Mouse (Mus musculus): ENCODE measurements around the gene Sema3a. TPM values are rescaled to one million over a fixed set of nuclear protein-coding genes. Genes with fewer than 3 reads are reported as not detected.
"Not testable (repeated sequence)": the region's sequence is repeated elsewhere in the genome, so short reads cannot be mapped to it uniquely, and the experiment has no call there.

Gene Sema3a
- polyA plus RNA-seq, 1 experiment = 0.28 TPM

DNA sequence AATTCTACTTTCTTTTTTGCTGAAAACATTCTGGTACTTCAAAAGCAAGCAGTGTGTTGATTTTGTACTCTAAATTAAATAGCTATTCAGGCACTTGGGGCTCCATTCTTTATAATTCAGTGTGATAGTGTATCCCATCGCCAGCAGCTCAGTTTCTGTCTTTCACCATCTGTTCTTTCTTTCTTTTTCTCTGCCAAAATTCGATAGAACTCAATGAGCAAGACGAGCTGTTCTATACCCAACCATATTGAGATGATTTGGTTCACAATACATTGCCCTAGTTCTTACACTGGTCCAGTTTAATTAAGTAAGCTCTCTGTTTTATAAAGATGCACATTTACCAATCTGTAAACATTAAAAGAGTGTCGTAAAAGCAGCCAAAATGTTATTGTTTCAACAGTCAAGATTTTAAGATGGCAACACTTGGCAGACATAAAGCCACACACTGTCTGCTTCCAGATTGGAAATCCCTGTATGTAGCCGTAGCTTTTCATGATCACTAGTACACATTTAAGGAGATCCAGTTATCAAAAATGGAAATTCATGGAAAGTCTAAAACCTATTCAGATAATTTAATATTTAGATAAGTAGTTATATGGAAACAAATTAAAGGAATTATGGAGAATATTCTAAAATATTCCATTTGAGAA lies 296.2 kb downstream of the Sema3a start:
- DNase-seq (ENCODE audit: low read depth) = no peak

DNA sequence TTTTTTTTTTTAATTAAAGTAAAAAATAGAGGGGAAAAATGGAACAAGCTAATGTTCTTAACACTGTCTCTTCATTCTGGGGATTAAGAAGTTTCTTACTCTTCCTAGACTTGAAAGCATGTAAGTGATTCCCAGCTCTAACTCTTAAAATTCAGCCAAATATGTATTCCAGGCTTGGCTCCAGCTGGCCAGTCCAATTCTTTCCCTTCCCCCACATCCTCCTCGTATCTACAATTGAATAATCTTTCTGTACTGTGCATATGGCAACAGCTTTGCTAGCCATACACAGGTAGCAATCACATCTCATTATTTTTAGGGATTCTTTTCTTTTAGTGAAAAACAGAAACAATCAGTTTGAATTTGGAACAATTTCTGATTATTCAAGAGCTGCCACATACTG lies 303.5 kb downstream of the Sema3a start:
- no peak for DNase-seq (ENCODE audit: low read depth)

DNA sequence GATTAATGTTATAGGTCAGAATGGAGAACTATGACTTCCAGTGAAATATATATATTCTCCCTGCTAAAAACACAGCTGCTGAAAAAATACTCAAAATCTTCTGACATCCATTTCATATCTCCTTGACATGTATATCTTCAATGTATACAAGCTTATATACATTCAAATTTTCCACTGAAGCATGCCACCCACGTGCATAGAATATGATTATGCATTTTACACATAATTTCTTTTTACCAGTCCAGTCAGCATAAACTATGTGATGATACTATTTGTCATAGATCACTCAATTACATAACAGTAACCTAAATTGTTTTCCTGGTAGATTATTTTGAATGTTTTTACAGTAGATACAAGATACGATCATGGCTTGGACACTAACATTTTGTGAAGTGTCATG lies 306.6 kb downstream of the Sema3a start:
- DNase-seq (ENCODE audit: low read depth) = no peak

DNA sequence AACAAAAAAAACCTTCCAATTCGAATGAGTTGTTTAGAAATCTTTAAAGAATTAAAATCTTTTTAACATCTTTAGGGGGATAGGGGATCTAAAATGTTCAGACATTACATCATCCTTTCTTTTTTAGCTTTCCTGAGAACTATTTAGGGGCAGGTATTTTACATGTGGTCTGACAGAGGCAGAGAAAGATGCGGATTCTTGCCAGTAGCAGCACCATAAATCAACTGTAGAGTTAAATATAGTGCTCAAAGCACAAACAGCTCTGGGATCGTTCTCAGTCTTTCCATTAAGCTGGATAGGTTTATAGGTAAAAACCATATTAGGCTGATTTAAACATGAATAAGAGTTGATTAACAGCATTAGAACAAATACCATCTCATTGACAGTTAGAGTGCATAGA lies 307.4 kb downstream of the Sema3a start:
- DNase-seq (ENCODE audit: low read depth) = no peak

DNA sequence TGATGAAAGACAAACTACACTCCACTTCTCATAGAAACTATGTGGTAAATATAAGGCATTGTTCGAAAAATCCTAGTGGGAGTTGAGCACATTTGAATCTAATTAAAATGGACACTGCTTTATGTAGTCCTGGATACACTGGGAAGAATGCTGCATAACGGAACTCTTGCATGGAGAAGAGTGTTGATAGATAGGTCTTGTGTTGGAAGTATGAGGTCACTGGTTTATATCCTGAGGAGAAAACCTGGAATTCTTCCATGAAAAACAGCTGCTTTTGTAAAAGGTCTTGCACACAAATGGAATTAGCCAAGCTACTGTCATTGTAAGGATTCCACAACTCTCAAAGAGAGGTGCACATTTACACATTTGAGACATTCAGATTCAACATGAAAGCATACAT lies 308.1 kb downstream of the Sema3a start:
- DNase-seq (ENCODE audit: low read depth) = no peak

DNA sequence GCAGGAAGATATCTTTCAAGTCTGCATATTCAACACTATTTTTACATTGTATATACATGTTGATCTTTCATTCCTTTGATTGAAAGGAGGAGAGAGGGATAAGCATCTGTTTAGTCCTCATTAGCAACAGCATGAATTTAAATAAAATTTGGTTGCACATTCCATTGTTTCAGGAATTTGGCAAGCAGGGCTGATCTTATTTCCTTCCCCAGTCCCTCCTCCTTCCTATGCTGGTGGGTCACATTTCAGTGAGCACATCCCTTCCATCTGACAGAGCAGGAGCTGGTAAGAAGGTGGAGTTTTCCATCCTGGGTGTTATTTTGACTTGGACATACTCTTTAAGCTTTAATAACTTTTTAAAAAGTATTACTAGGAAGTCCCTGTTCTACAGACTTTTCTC lies 315.9 kb downstream of the Sema3a start:
- no peak for DNase-seq (ENCODE audit: low read depth)

DNA sequence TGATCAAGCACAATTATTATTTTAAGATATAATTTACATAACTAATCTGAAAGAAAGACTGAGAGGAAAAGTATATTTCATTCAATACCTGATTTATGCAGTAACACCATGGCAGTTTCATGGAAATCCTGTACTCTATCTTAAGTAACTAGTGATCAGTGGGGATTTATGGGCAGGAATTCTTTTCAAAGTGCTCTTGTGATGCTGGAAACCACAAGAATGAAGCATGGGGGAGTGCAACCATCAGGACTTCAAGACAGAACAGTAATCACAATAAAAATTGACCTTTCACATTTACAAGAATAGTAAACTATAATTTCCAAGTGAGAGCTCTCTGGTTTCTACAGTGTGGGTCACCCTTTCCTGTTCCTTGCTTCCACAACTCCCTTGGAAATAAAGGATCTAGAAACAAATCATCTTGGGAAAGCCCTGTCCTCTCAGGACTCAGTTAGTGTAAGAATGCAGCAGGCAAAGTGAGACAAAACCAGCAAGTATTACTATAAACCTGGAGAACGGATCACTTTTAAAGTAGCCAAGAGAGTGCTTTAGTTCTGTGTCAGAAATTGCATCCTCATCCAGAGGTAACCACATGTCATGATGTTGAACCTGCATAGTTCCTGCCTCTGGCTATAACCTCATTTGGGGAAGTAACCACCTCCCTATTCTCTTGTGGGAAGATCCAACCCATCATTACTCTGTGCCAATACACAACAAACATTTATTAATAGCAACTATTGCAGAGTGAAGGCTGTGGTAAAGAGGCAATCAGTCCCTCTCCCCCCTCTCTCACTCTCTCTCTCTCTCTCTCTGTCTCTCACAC lies 335.2 kb downstream of the Sema3a start:
- DNase-seq (ENCODE audit: low read depth) = no peak

DNA sequence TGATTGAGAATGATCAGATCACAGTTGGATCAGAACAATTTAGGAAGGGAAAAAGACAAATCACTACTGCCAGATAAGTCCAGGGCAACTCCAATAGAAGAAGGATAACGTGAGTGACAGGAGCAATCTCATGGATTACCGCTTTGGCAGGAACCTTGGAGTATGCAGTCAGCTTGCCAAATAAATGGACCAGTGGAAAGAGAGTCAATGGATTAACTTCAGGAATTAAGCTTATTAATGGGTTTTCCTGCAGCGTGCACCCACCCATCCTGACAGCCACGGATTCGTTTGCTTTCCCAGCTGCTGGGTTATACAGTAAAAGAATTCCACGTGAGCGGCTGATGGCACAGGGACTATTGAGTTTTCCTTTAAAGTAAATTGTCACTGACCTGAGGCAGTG lies 343.6 kb downstream of the Sema3a start:
- no peak for DNase-seq (ENCODE audit: low read depth)

DNA sequence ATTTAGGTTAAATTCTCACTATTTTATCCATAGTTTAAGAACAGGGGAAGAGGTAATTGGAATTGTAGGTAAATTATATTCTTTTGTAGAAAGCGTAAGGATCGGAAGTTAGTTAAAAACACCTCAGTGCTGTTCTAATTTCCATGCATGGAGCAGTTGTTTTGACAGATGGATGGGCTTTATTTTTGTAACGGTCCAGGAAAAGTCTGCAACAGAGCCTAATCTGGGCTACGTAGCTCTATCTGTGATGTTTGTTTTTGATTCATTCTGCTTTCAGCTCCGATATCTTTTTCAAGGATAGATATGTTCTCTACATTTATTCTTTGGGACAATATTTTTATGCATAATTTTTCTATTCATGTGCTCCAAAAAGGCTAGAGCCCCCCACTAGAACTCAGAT lies 344.2 kb downstream of the Sema3a start:
- no peak for DNase-seq (ENCODE audit: low read depth)

DNA sequence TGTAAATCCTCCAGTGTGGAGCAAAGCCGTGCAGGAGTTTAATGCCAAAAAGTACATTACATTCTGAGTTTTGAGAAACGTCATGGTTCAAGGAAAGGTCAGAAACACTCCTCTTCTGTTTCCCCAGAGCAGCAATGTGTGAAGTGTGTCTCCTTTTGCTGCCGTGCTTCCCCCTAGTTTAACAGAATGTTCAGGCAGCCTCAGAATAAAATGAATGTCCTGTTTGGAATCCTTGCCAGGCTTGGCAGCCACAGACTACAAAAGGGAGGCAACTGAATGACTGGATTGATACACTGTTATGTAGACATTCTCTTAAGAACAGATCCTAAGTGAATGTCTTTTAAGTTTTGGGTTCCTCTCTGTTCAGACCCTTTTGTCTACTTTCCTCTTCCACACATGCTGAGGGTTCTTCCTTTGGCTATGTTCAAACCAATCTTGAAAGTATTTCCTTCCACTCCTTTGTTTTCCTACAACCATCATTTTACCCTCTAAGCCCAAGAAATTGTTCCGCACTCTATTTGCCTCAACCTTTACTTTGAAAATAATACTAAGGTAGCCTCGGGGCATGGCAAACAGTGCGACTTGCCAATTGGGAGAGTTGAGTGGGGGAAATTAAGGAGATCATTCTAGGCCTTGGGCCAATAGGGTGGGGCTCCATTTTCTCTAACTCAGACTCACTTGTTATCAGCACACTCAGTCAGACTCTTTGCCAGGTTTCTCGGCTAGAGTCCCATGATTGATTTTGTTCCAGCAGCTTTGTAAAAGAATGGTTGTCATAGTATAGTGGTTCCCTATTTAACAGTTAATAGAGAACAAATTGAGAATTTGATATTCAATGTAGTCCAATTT lies 345.1 kb downstream of the Sema3a start:
- DNase-seq (ENCODE audit: low read depth) = no peak

DNA sequence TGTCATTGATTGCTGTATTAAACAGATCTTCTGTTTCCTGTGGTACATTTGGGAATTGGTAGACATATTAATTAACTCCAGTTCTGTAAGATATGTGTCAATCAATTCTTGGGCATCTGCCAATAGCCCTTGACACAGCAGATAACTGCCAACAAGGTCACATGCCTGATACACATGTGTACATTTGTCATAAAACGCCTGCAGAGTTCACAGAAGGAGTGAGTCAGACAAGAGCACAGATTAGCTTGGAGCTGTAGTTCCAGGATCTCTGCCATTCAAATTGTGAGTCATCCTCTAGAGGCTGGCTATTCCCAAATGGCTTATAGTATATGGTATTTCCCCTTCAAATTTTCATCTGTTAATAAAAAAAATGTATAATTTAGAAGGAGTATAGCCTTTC lies 352.4 kb downstream of the Sema3a start:
- DNase-seq (ENCODE audit: low read depth) = no peak

DNA sequence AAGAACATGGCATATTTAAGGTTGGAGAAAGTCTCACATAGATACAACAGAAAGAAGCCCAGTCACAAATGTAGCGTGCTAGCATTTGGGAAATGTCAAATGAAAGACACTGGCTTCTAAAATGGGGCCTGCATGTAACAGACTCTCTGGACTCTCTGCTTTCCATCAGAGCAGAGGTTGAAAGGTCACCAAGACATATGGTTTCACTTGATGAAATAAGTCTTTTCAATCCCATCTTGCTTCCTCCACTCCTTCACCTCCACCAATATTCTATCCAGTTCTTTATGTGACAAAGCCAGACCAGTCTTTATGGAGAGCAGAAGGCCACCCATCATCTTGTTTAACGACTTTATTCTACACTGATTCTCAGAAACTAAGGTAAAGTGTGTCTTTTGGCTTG lies 363.5 kb downstream of the Sema3a start:
- DNase-seq (ENCODE audit: low read depth) = no peak

DNA sequence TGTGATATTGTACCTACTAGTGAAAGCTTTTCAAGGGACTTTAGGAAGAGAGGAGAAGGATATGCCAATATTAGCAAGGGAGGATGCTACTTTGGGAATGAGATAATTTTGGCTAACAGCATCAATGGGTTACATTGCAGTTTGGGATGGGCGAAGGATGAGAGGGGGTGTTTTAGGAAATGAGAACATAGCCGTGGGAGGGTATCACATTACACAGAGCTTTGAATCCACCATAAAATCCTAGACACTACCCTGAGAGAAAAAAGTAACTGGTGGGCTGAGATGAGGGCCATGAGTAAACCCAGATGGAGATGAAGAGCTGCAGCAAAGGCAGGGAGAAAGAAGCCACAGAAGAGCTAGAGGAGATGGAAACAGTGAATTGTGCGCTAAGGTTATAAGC lies 370.8 kb downstream of the Sema3a start:
- not testable (repeated sequence) for DNase-seq (ENCODE audit: low read depth)

DNA sequence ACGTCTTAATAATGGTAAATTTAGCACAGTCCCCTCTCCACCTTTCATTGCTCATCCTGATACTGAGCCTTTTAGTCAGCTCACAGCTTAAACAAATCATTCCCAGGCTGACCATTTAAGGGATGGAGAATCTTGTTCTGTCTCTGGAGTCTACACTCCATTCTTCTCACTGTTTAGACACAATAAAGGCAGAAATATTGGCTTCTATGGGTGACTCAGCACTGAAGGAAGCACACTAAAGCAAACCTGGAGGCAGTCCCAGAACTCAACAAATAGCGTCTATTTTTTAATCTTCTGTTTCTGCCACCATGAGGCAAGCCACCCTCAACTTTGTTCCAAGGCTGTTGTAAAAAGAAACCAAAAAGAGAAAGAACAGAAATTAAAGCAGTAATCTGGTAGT lies 374.6 kb downstream of the Sema3a start:
- no peak for DNase-seq (ENCODE audit: low read depth)

DNA sequence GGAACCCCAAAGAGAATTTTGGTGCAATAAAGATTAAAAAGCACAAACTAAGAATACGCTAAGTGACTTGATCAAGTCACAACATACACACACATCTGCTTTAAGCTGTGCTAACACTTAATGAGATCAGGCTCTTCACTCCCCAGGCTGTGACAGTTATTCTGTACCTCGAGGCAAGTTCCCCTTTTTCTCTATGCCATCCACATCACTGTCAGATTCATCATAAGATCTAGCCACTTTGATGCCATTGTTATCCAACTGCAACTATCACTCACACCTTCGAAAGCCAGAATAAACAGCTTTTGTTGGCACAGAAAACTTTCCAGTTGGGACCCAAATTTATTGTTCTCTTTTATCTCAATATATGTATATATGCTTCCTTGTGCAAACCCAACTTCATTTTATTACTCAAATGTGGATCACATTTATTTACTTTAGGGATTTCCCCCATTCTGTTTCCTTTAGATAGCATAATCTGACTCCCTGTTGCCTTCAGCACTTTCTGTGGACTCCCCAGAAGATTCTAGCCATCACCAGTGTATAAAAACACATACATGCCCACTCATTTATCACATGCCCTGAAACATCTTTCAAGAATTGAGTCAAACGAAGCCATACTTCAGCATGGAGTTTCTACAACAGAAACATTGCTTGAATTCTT lies 380.8 kb downstream of the Sema3a start:
- no peak for DNase-seq (ENCODE audit: low read depth)

DNA sequence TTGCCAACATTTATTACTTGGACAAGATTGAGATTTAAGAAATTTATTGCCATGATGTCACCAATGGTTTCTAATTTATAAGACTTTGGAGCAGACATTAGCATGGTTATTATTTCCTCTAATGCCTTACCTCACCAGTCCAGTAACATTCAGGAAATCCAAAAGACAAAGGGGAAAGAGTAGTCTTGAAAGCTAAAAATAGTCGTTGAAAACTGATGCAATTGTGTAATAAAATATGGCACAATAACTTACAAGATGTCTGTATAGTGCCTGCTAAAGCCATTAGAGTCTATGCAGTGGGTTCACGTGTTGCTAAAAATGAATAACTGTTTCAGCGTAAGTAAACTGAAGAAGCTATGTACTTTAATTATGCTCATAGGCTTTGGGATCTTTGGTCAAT lies 383.9 kb downstream of the Sema3a start:
- no peak for DNase-seq (ENCODE audit: low read depth)

DNA sequence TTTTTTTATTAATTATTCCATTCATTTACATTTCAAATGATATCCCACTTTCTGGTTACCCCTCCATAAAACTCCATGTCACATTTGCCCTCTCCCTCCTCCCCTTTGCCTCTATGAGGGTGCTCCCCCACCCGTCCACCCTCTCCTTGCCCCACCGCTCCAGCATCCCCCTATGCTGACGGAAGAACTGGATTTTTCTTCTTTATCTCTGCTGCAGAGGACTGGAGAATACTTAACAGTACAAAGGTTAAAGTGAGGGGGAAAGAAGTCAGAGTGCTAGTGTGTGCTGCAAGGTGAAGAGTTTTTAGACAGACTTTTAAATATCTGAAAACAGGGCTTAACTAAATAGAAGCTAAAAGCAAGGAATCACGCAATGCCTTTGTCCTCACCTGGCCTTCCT lies 391.8 kb downstream of the Sema3a start:
- DNase-seq (ENCODE audit: low read depth) = no peak

DNA sequence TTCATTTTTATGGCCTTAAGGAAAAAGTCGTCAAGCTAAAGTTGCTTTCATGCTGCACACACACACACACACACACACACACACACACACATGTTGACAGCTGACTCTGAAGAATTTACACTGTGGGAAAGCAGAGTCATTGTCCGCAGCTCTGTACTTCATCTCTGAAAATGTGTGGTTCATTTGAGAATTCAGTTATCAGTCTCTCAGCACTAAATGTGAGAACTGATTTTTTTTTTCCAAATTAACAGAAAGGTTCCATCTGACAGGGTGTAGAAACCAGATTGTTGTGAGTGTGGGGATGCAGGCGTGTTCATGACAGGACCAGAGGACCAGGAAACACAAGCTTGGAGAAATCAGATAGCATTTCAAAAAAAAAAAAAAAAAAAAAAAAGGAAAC lies 400.4 kb downstream of the Sema3a start:
- no peak for DNase-seq (ENCODE audit: low read depth)

DNA sequence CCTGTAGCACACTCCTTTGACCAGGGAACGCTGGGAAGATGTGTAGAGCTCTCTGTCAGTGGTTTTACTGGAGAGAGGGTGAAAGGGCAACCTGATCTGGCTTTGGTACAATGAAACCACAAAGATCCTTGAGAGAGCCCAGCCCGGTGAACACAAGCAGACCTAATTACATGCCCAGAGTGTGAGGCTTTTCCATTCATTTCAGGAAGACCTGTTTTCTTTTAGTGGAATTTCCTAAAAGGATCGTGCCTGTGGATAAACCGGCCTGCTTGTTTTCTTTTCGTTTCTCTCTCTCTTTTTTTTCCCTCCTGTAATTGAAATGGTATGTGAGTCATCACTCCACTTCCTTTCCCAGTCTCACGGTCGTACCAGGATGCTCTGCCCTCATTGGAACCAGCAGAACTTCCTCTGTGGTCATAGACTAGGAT lies 401.8 kb downstream of the Sema3a start:
- no peak for DNase-seq (ENCODE audit: low read depth)

DNA sequence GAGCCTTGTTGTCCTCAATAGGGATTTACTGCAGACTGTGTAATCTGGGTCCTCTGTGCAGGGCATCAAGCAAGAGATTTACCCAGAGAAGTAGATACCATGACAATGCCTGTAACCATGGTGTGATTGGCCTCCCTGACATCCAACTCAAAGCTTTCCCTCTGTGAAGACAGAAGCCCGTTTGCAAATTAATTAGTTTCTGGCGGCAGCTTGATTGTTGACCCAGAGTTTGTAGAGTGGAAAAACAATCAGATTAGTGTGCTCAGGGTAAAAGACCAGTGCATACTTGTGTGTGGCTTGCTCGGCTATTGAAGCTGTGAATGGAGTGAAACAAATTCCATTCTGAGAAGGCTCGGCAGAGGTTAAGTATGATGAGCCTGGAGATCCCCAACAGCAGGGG lies 404.0 kb downstream of the Sema3a start:
- DNase-seq (ENCODE audit: low read depth) = no peak

DNA sequence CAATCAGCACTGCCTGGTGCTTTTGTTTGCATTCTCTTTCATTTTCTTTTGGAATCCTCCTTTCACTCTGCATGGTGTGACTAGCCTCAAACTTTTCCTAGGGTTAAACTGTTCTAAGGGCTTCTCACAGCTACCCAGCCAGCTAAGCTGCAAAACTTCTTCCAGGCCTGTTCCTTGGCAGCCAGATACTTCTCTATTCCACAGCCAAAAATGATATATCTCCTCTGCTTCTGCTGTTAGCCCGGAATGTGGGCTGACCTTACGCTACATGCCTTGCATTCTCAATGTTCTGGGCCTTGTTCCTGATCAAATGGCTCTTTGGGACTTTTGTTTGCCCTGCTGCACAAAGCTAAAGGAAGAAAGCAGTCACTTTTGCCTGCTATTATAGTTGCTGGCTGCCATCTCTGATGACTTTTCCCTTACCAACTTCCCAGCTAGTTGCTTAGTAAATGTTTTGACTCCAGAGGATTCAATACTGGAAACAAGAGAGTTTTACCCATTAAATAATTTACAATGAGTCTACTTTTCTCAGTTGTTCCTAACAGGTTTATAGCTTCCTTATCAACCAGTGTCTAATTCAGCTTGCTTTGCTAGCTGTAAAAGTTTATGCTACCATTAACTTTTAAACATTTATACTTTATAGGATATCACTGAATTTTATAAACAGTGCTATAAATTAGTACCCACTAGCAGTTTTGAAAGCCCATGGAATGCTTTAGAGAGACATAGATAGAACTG lies 422.4 kb downstream of the Sema3a start:
- DNase-seq (ENCODE audit: low read depth) = peak; percentile 20

DNA sequence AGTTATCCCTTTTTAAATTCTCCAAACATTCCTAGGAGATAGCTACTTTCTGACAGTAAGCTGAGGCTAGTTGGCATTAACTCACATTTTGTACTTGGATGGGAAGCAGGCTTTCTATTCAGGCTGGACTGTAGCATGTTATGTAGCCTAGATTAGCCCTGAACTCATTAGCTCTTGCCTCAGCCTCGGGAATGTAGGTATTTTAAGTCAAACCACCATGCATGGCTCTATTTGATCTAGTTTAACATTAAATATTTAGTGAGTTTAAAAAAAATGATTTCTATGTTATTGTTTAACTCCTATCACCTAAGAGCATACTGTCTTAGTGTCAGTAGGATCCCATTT lies 423.0 kb downstream of the Sema3a start:
- no peak for DNase-seq (ENCODE audit: low read depth)

Measured in gonadal fat pad, adult 2 months (tissue).